Mouse (Mus musculus): Measurements from ENCODE around the gene Zfp335. TPM values are rescaled to one million over a fixed set of nuclear protein-coding genes. Genes with fewer than 3 reads are reported as not detected.

Gene Zfp335
- 63.2 and 88.5 TPM in 2 replicates for polyA plus RNA-seq (2012; ENCODE audit: low replicate concordance)

DNA sequence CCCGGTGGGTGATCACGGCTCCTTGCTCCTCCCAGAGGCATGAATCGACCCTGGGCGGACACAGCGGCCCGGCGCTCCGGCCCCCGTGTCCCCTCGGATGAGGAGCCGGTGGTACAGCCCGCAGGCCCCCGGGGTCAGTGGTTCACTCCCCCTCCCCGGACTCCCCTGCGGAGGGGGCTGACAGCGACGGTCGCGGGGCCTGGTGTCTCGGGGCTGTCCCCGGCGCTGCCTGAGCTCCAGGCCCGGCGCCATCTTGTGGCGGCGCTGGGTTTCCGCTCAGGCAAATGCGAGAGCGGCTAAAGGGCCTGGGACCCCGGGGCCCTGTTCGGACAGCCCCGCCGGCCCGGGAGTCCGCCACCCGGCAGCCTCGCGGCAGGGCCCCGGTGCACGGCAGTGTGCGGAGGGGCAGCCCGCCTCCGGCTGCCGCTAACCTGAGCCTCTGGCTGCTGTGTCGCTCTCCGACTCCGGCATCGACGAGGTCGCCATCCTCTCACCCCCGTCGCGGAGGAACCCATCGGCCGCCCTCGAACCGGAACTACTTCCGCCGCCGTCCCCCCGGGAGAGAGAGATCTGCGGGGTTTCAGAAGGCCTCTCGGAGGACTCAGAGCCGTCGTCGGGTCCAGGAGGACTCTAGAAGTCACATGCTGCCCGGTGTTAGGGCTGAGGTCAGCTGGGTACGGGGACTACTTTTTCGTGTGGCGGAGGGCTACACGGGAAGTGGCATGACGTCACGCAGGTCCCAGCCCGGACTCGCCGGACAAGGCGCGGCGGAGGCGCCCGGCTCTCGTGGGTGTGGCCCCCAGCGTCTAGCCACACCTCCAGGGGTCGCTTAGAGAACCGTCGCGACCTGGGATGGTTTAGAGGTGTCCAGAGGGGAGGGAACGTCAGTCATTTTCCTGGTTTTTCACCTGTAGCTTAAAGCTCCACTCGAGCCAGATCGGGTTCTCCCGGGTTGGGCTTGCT lies at the start of gene Zfp335:
Zfp335 (minus strand) TSS at position 672 of the 963 bp plus-strand sequence.

DNA sequence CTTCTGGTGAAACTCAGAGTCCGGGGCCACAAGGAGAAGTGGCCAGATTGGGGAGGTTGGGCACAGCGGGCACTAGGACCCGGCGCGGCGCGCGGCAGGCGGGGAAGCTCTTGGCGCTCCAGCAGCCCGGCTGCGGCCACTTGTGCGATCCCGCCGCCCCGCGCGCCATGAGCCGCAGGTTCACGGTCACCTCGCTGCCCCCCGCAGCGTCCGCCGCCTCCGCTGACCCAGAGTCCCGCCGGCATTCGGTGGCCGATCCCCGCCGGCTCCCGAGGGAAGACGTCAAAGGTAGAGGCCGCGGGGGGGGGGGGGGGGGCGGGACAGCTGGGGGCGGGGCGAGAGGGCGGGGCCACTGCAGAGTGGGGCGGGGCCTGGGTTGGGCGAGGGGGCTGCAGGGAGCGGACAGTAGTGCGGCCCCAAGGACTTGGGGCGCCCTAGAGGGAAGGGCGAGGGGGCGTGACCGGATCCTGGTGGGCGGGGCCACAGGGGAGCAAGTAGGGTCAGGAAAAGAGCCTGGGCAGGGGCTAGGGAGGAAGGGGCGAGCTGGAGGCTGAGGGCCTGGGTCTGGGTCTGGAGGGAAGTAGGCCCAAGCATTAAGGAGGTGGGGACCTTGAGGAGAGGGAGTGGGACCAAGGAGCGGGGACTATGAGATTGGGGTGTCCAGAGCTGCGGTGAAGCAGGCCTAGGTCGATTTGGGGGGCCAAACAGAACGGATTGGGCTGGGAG lies 49.3 kb upstream of the Zfp335 start, which contains the start of gene Slc12a5:
Slc12a5 (plus strand) TSS at position 87 of the 726 bp plus-strand sequence.

DNA sequence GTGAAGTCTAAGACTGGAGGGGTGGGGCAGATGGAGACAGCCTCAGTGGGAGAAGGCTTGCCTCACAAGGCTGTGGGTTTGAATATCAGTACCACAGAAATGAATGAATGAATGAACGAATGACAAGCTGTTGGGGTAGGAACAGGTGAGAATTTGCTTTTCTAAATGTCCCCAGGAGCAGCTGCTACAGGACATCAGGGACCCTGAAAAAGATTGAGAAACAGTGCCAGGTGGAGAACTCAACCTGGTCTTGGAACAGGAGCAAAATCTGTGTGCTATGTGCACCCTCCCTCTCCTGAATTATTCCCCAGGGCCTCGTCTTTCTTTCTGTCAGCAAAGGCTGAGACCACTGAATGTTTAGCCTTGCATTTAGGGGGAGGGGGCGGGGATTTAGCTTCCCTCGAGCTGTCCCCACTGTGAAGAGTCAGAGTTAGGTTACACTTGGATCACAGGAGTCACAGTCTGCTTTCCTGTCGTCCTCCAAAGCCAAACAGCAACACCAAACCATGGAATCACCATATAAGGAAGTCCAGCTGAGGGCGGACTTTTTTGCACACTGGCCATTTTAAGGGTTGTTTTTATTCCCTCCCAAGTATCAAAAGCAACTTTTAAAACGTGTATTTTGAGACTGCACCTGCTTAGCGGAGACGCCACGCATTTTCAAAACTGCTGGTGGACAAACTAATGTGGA lies 28.7 kb upstream of the Zfp335 start, which contains the start of gene Mmp9:
Mmp9 (plus strand) TSS at position 641 of the 691 bp plus-strand sequence.

DNA sequence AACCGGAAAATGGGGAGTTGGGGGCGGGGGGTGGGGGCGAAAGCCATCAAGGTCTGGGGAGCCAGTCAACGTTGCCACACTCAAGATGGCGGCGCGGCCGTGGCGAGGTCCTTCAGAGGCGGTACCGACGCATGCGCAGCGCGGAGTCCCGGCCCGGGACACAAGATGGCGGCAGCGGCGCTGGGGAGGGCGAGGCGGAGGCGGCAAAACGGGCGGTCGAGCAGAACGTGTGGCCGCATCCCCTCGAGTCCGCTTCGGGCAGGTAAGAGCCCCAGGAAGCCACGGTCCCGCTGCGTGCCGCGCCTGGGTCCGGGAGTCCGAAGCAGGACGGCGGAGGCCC lies 32.4 kb downstream of the Zfp335 start, which contains the start of gene Pcif1:
Pcif1 (plus strand) TSS at position 77 of the 340 bp plus-strand sequence.

DNA sequence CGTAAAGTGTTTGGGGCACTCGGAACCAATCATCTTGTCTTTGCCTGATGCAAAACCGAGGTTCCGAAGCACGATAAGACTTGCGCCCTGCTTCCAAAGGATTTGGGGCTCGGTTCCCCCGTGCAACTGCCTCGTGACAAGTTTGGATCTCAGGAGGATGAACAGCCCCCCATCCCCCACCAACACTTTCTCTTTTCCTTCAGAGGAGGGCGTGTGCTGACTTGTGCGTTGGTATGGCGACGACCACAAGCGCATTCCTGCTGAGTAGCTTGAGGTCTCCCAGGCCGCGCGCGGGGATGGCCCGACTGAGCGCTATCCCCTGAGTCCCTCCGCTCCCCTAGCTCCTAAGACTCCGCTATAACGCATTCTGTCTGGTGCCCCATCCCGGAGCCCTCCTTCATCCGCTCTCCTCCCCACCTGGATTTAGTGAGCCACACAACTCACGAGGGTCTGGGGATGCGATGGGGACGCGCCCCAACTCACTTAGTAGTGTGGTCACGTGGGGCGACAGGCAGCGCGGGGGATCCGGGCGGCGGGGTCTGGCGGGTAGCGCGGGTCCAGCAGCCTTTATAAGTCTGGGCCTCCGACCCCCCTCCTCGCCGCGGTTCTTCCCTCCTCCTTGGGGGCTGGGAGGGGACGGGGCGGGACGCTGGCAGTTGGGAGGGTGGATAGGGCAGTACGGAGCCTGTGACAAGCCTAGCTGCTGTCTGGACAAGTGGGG lies 54.3 kb downstream of the Zfp335 start, which contains the start of gene Pltp:
Pltp (minus strand) TSS at position 611 of the 721 bp plus-strand sequence.

Other genes with a start within 250 kb of the Zfp335 start
- gene Wfdc11, start 237.7 kb downstream of the Zfp335 start, polyA plus RNA-seq (2012; ENCODE audit: low replicate concordance) = not detected in 2 replicates
- not detected in 2 replicates for gene Wfdc13, start 226.7 kb downstream of the Zfp335 start, polyA plus RNA-seq (2012; ENCODE audit: low replicate concordance)
- gene Spint4, start 213.3 kb downstream of the Zfp335 start, polyA plus RNA-seq (2012; ENCODE audit: low replicate concordance) = not detected in 2 replicates
- gene Spint5, start 196.5 kb downstream of the Zfp335 start, polyA plus RNA-seq (2012; ENCODE audit: low replicate concordance) = not detected in 2 replicates
- gene Wfdc3, start 165.8 kb downstream of the Zfp335 start, polyA plus RNA-seq (2012; ENCODE audit: low replicate concordance) = 0.14 TPM in 1 of 2 replicates, not detected in the other
- gene Dnttip1, start 165.8 kb downstream of the Zfp335 start, polyA plus RNA-seq (2012; ENCODE audit: low replicate concordance) = 30.4 and 109 TPM in 2 replicates
- gene Ube2c, start 141.9 kb downstream of the Zfp335 start, polyA plus RNA-seq (2012; ENCODE audit: low replicate concordance) = 143 and 160 TPM in 2 replicates
- not detected in 2 replicates for gene Tnnc2, start 131.8 kb downstream of the Zfp335 start, polyA plus RNA-seq (2012; ENCODE audit: low replicate concordance)
- gene Snx21, start 125.9 kb downstream of the Zfp335 start, polyA plus RNA-seq (2012; ENCODE audit: low replicate concordance) = 3.9 and 10.1 TPM in 2 replicates
- gene Acot8, start 106.9 kb downstream of the Zfp335 start, polyA plus RNA-seq (2012; ENCODE audit: low replicate concordance) = 13.5 and 59.4 TPM in 2 replicates
- 0.55 and 2.0 TPM in 2 replicates for gene Zswim3, start 106.7 kb downstream of the Zfp335 start, polyA plus RNA-seq (2012; ENCODE audit: low replicate concordance)
- 15.5 and 30.3 TPM in 2 replicates for gene Zswim1, start 89.1 kb downstream of the Zfp335 start, polyA plus RNA-seq (2012; ENCODE audit: low replicate concordance)
- gene Spata25, start 83.2 kb downstream of the Zfp335 start, polyA plus RNA-seq (2012; ENCODE audit: low replicate concordance) = not detected in 2 replicates
- 21.4 and 125 TPM in 2 replicates for gene Ctsa, start 78.9 kb downstream of the Zfp335 start, polyA plus RNA-seq (2012; ENCODE audit: low replicate concordance)
- gene Neurl2, start 78.3 kb downstream of the Zfp335 start, polyA plus RNA-seq (2012; ENCODE audit: low replicate concordance) = 2.3 and 2.5 TPM in 2 replicates
- 9.3 and 14.4 TPM in 2 replicates for gene Pltp, start 54.0 kb downstream of the Zfp335 start, polyA plus RNA-seq (2012; ENCODE audit: low replicate concordance)
- 64.8 and 66.4 TPM in 2 replicates for gene Pcif1, start 32.5 kb downstream of the Zfp335 start, polyA plus RNA-seq (2012; ENCODE audit: low replicate concordance)
- gene Mmp9, start 29.0 kb upstream of the Zfp335 start, polyA plus RNA-seq (2012; ENCODE audit: low replicate concordance) = 5.0 and 9.8 TPM in 2 replicates
- 0.27 and 0.64 TPM in 2 replicates for gene Slc12a5, start 49.0 kb upstream of the Zfp335 start, polyA plus RNA-seq (2012; ENCODE audit: low replicate concordance)
- gene Ncoa5, start 123.1 kb upstream of the Zfp335 start, polyA plus RNA-seq (2012; ENCODE audit: low replicate concordance) = 43.1 and 78.6 TPM in 2 replicates
- gene Cd40, start 143.9 kb upstream of the Zfp335 start, polyA plus RNA-seq (2012; ENCODE audit: low replicate concordance) = 0.64 and 2.4 TPM in 2 replicates
- not detected in 2 replicates for gene 1700025C18Rik, start 179.0 kb upstream of the Zfp335 start, polyA plus RNA-seq (2012; ENCODE audit: low replicate concordance)